Mouse (Mus musculus) embryonic fibroblast, embryonic 13.5 days (primary cell): ENCODE measurements around the gene Ackr1. TPM values are rescaled to one million over a fixed set of nuclear protein-coding genes. Genes with fewer than 3 reads are reported as not detected.

Source experiments
- H3K27ac ChIP-seq: 2 replicates; pipeline ENCODE4 v1.5.1; 2012; ENCODE audit warnings: low read length, control low read depth, inconsistent platforms; ENCODE audit not compliant: insufficient read depth
- H3K4me1 ChIP-seq: 2 replicates; pipeline ENCODE4 v1.6.1; 2011; ENCODE audit warnings: low read length; ENCODE audit not compliant: control insufficient read depth, insufficient read depth
- H3K4me3 ChIP-seq: 2 replicates; pipeline ENCODE4 v1.5.1; 2011; ENCODE audit warnings: mild to moderate bottlenecking, control low read depth, low read length; ENCODE audit not compliant: insufficient read depth
- CTCF ChIP-seq: IDR thresholded peaks from 2 replicates; pipeline ENCODE4 v1.5.1; 2011; ENCODE audit warnings: mild to moderate bottlenecking, control low read depth, low read length, moderate library complexity, borderline replicate concordance; ENCODE audit not compliant: insufficient read depth
- POLR2A ChIP-seq: IDR thresholded peaks from 2 replicates; pipeline ENCODE4 v1.6.1; 2011; ENCODE audit warnings: low read depth, mild to moderate bottlenecking, control low read depth, low read length, moderate library complexity
- polyA plus RNA-seq: library from polyadenylated mRNA; stranded (reverse); fragments of >200 nt; gene quantifications from 2 replicates; pipeline ENCODE4 v1.2.4, GENCODE M21; 2011; ENCODE audit warnings: low read depth; ENCODE audit not compliant: missing spikeins, insufficient read length

Gene Ackr1
- polyA plus RNA-seq, 1 experiment = not detected

- Histone ChIP-seq H3K4me1 (no peaks in the 10 kb centered on the region), H3K4me3 (no peak overlapping the region)
- TF ChIP-seq CTCF (no peak), POLR2A (no peak)
These were observed 32.4 kb upstream of the Ackr1 start for GRCm38 (mm10) chr1:173365970-173366409.

DNA sequence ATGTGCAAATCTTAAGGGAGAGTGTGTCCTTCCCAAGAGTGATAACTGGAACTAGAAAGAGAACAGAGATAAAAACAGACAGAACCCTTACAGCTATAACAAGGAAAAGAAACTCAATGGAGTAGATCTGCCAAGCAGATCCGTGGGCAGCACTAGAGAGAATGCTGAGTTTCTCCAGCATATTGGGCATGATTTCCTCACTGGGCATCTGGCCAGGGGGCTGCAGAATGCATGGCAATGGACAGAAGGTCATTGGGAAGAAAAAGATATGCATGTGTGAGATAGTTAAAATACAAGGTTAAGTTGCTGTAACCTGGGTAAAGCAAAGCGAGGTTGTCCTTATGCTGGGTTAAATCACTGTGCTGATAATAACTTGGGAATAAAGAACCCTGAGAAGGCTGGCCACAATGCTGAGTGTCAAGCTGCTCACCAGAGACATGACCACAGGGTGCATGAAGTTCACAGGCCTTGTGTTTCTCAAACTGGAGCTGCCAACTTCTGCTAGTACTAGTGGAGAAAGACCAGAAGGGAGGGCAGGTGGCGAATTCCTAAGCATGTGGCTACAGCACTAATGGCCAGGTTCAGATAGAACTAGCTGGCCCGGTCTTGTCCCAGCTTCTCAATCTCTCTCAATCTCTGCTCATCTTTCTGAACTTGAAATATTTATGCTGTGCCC is 30.7 kb upstream of the Ackr1 start:
- Histone ChIP-seq H3K4me3 (no peak overlapping the region), H3K4me1 (no peaks in the 10 kb centered on the region), H3K27ac (no peak overlapping the region)
- TF ChIP-seq POLR2A (no peak), CTCF (no peak)

More at GRCm38 (mm10) chr1:173365970-173366409, 32.4 kb upstream of the Ackr1 start:
- H3K27ac ChIP-seq = no peak overlapping the region

GRCm38 (mm10) chr1:173363436-173363835 is 29.9 kb upstream of the Ackr1 start:
- Histone ChIP-seq H3K27ac (no peak overlapping the region), H3K4me3 (no peak overlapping the region), H3K4me1 (no peaks in the 10 kb centered on the region)
- TF ChIP-seq POLR2A (no peak), CTCF (no peak)

- Histone ChIP-seq H3K4me3 (no peak overlapping the region), H3K4me1 (no peaks in the 10 kb centered on the region), H3K27ac (no peak overlapping the region)
- TF ChIP-seq CTCF (no peak), POLR2A (no peak)
These were observed 28.1 kb upstream of the Ackr1 start for GRCm38 (mm10) chr1:173361651-173362050.

DNA sequence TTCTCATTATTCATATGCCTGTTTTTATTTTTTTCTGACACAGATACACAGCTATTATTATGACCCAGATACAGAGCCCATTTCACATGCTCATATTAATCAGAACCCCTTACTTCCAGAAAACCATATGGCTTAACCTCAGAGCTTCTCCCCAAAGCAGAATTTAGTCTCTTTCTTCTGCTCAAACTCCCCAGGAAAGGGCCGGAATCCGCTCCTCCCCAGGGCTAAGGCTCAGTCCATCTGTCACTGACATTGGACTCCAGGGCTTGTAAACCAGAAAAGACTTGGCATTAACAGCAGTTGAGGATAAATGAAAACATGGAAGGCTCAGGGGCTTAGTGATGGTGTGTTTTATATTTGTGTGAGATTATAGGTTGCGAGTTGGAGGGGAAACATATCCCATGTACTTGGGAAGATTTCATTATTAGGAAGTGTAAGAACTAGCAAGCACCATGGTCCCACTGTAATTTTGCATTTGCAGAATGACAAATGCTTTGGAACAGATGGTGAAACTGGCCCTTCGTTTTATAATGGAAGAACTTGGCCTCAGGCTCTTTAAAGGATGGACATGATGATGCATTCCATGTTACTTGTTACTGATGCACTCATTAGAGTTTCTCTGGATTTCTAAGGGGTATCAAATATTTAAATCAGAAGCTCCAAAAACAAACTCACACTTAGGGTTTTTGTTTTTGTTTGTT is 26.2 kb upstream of the Ackr1 start:
- Histone ChIP-seq H3K4me3 (no peak overlapping the region), H3K27ac (no peak overlapping the region), H3K4me1 (no peaks in the 10 kb centered on the region)
- TF ChIP-seq CTCF (no peak), POLR2A (no peak)

DNA sequence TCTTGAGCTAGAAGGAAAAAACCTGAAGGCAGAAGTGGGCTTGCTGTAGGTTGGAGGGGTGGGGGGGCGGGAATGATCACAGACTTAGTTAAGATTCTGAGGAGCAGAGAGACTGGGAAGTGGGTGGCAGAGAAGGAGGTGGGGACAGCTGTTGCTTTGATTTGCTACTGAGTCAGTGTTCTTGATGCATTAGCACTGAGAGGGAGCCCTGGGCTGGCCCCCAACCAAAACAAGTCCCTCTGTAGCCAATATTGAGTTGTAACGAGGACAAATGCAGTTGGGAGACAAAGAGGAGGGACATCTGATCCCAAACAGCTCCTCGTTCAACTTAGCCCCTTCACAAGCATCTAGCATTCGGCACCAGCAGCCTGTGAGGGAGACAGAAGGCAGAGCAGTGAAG is 24.2 kb upstream of the Ackr1 start:
- TF ChIP-seq POLR2A (no peak), CTCF (no peak)
- Histone ChIP-seq H3K4me1 (no peaks in the 10 kb centered on the region), H3K4me3 (no peak overlapping the region), H3K27ac (no peak overlapping the region)

DNA sequence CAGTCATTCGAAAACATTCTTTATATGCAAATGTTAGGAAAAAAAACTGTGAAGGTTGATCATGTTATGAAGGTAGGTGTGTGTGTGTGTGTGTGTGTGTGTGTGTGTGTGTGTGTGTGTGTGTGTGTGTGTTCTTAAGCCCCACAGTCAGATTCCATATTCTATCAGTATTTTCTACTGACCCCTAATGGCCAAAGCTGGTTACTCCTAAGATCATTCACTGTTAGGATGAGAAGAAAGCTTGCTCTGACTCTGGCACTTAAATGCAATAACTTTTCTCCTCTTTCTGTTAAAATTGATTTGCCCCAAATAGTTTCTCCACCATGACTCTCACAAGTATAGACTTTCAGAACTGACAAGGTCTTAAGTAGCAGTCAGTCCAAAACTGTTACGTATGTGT is 23.1 kb upstream of the Ackr1 start:
- no peak overlapping the region for H3K27ac ChIP-seq
- no peaks in the 10 kb centered on the region for H3K4me1 ChIP-seq
- TF ChIP-seq CTCF (no peak), POLR2A (no peak)
- no peak overlapping the region for H3K4me3 ChIP-seq

- no peak overlapping the region for H3K4me3 ChIP-seq
- no peak for TF ChIP-seq POLR2A
- no peak for TF ChIP-seq CTCF
- H3K27ac ChIP-seq = no peak overlapping the region
- H3K4me1 ChIP-seq = no peaks in the 10 kb centered on the region
These were observed 21.7 kb upstream of the Ackr1 start for GRCm38 (mm10) chr1:173355107-173355846.

DNA sequence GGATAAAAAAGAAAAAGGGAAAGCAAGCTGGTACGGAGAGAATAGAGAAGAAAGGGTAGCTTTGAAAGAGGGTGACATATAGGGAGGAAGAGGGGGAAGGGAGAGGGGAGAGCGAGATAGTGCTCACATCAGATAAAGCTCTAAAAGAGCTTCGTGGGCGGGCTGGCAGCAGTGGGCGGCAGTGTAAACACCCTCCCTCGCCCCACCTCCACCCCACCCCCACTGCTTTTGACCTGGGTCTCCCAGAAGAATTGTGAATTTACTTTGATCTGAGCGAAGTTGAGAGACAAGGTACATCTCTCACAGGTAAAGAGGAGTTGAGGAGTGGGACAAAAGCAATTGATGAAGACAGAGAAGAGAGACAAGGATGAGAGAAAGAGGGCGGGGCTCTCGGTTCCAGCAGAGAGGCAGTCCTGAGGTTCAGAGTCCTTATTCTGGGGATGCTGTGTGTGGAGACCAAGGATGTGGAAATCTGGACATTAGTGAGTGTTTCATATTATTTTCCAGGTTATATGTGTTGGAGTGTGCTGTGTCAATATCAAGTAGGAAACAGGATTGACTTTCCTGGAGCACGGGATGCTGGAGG is 16.9 kb upstream of the Ackr1 start, which contains the start of gene Aim2:
Aim2 (plus strand) TSS at position 508 of the 586 bp plus-strand sequence.
- no peak for TF ChIP-seq CTCF
- H3K27ac ChIP-seq = no peak within 1 kb of the TSS
- H3K4me1 ChIP-seq = no peaks in the 10 kb centered on the region
- no peak within 1 kb of the TSS for H3K4me3 ChIP-seq
